Mouse (Mus musculus) hematopoietic stem cell, adult 5-6 weeks (primary cell): Measurements from ENCODE around the gene Pxdn. TPM values are rescaled to one million over a fixed set of nuclear protein-coding genes. Genes with fewer than 3 reads are reported as not detected.

Source experiments
- ATAC-seq, 2 experiments: fragments of 125-278 bp in 1 of 2; replicated peaks in 1 of 2; 2 replicates each; pipeline ENCODE4 v1.8.0; 2016 to 2017; ENCODE audit warnings: inconsistent platforms in 2 of 2, mild to moderate bottlenecking in 2 of 2, moderate number of reproducible peaks in 2 of 2, low read depth in 1 of 2, moderate TSS enrichment in 1 of 2; ENCODE audit not compliant: low FRiP score in 2 of 2, poor library complexity in 2 of 2, severe bottlenecking in 2 of 2, insufficient read depth in 1 of 2, low TSS enrichment in 1 of 2
- total RNA-seq: library from RNA; stranded (forward); fragments of 172-1452, 232-1000 nt; gene quantifications from 2 replicates; pipeline ENCODE4 v1.2.3, GENCODE M21; 2017

Pxdn gene
- total RNA-seq, 1 experiment from 2014 or later, result not detected

DNA sequence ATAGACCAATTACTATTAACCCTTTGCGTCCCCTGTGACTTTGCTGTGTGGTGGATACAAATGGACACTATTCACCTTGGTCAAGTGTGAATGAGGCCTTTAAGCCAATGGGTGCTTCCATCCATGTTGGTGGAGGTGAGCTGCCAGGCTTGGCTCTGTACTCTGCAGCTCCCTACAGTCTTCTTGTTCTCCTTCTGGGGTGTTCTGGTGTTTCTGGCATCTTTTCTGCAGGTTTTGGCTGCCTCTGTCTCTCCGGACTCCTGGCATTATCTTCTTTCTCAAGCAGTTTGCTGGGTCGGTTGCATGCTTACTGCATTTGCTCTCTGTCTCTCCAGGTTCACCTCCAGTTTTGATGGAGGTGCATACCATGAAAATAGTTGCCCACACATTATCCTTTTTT lies 7.2 kb downstream of the Pxdn start:
- ATAC-seq, result no peak

DNA sequence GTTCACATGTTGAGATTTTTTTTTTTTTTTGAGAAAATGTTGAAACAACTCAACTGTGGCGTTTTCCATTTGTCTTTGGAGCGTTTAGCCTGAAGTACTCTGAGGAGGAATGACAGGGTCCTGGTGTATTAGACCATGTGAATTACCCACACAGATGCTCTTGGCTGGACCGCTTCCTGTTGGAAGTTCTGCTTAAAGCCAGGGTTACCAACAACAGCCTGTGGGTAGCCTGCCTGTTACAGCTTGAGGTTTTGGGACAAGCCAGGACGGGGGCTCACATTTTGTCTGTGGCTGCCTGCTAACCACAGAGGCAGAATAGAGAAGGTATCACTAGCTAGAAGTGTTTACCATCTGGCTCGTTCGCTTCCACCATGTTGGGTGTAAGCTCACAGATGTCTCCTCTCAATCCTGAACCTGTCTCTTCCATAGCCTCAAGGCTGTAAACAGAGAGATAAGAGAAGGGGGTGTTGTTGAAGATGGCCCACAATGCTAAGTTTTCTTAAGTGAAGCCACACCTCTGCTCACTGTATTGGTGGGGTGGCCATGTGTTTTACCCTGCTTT lies 7.9 kb downstream of the Pxdn start:
- ATAC-seq, result no peak

DNA sequence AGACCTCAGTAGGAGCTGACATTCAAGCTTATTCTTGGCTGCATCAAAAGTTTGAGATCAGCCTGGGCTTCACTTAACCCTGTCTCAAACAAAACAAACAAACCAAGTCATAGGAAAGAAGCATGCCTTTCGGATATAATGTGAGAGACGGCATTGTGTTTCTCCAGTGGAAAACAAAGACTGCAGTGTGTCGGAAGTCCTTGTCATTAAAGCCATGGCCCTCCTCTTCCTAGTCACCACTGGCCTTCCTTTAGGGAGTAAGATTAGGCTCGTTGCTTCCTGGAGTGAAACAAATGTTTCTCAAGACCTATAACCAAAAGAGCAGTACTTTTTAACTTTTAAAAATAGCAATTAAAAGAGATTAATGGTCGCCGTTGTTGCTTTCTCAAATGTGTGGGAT lies 13.6 kb downstream of the Pxdn start:
- ATAC-seq, result no peak

DNA sequence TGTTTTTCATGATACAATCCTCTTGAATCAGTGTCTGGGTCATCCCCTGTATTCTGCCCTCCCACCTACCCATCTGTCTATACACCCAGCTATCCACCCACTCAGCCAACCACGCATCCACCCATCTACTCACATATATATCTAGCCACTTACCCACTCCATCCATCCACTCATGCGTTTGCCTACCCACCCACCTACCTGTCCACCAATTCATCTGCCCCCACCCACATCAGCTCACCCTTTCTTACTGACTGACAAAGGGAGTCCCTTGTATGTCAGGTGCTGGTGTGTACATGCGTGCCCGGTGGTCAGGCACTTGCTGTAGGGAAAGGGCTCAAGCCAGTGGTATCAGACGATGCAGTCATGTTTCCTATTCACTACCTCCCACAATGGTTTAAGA lies 14.1 kb downstream of the Pxdn start:
- ATAC-seq, result no peak

DNA sequence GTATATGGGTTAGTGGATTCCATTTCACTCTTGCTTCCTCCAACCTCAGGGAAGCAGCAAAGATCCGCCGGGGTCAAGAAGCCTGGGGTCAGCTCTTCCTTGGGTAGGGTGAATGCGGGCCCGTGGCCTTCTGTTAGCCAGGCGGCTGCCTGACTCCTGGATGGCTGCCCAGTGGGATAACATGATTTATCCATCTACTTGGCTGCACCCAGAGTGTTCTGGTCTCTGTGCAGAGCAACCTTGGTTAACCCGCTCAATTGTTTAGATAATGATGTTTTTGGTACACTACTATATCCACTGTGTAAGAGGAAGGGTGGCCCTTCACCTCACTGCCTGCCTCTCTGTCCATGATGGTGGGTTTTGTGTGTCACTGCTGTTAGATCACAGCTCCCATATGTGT lies 14.7 kb downstream of the Pxdn start:
- no peak for ATAC-seq

DNA sequence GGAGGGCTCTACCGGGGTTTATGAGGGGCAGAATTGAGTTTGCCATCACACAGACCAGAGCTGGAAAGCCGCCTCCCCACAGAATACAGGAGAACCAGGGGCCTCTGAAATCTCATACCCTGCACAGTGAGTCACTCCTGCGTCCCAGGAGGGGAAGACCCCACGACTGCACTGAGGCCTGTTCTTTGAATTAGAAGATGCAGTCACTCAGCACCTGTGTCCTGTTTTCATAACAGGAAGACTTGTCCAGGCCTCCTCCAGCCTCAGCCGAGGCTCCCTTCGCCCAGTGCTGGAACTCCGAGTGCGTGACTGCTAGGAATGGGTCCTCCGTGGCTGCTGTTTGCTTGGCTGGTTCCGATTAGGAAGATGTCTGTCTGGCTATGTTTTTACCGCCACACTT lies 16.6 kb downstream of the Pxdn start:
- ATAC-seq, result no peak

DNA sequence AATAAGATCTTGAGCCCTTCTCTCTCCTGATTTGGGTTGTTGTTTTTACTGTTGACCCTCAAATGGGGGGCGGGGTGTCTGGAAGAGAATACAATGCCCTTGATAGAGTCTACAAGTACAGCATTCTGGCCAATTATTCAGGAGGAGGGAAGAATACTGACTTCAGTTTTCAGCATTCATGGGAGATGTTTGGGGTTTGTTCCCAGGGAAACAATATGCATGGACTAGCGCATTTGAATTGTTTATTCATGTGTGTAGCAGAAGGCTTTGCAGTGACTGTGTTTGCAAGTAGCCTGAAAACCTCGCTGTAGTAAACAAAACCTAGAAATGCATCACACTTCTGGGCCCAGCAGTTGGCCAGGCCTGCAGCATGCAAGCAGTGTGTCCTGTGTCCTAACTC lies 17.1 kb downstream of the Pxdn start:
- no peak for ATAC-seq

DNA sequence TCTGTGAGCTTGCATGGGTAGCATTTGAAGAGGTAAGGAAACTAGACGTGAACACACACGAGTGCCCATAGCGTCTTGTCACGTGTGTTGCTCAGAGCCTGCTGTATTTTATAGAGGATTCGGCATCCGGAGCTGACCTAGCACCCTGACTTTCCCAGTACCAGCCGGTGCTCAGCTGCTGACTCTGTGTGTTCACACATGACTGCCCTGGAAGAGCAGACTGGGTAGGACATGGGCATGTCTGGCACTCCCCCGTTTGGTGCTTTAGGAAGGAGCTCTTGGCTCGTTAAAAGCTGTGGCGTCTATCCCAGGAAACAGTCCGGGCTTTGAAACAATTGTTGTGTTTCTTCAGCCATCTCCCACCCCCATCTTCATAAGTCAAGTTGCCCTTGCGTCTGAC lies 19.6 kb downstream of the Pxdn start:
- ATAC-seq, result no peak

DNA sequence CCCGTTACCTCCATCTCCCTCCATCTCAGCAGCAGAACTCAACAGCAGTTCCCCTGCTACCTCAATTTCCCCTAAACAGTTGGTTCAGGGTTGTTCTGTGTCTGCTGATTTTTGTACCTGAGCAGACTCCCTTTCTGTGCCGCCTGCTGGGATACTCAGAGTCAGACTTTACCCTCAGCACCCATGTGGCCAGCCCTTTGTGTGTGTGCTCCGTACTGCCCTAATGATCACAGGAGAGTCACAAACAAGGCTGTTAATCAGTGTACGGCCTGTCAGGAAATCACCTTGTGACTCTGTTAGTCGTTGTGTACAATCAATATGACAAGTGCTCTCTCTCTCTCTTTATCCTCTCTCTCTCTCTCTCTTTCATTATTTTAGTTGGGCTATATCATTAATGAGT lies 21.2 kb downstream of the Pxdn start:
- no peak for ATAC-seq

DNA sequence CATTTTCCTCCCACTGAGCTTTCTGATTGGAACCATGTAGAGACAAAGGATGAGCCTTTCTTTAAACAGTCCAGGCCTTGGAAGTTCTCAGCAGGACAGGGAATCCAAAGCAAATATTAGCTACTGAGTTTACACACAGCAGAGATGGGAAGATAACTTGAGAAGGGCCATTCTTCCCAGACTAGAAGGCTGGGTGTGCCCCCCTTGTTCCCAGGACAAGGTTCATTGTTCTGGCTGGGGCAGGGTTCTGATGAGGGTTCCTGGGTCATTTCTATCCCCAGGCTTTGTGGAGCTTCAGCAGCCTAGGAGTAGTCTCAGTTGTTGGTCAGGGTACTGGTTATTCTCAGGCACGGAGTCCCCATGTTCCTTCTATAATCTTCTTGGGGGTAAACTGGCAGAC lies 23.6 kb downstream of the Pxdn start:
- no peak for ATAC-seq

DNA sequence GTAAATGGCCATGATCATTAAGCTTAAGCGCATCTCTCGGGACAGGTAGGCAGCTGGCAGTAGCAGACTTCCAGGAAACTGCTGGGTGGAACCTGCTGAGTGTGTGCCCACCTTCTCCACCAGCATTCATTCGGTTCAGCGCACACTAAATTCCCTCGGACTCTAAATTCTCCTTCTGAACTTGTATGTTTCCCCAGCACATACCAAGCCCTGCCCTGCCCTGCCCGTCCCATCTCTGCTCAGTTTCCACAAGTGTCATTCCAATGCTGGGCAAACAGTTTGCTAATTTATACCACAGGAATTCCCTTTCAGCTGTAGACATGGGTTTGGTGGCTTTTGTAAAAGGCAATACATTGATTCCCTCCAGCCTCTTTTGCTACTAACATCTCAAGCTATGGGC lies 27.6 kb downstream of the Pxdn start:
- ATAC-seq, result no peak

DNA sequence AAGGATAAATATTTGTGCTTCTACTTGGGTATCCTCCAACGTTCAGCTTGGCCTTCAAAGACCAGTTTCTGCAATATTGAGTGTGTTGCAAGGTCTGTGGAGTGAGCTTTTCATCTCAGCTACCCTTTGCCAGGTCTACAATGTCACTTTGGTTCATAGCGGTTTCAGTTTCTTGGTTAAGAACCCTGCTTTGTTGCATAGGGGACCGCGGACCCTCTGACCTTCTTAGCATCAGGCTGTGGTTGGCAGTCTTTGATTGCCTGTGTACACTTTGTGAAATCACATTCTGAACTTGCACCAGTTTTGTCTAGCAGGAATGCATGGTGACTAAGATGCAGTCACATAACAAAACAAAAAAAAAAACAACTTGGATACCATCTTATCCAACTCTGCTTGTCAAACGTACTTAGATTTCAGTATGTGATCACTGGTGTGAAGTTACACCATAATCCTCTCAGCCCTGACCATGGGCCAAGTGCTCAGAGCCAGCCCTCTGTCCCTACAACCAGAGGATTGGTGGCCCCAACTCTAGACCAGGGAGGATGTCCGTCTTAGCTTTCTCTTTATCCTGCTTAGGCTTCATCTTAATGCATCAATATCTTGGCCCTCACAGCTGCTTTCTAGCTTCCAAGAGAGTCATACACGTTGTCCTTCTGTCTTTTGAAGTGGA lies 34.5 kb downstream of the Pxdn start:
- ATAC-seq, result no peak

DNA sequence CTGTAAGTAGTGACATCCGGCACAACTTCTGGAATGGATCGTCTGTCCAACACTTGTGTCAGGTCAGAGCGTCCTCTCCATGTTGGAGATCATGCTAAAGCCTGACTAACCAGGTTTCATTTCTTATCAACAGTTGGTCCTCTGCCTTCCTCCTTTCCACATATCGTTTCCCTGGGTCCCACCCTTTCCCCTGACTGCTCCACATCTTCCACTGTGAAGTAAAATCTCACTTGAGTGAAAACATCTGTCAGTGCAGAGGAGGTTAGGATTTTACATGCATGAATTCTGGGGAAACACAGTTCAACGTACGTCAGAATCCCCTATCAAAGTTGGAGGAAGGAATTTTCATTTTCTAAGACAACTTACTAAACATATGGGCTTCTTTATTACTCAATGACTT lies 35.1 kb downstream of the Pxdn start:
- ATAC-seq, result no peak

DNA sequence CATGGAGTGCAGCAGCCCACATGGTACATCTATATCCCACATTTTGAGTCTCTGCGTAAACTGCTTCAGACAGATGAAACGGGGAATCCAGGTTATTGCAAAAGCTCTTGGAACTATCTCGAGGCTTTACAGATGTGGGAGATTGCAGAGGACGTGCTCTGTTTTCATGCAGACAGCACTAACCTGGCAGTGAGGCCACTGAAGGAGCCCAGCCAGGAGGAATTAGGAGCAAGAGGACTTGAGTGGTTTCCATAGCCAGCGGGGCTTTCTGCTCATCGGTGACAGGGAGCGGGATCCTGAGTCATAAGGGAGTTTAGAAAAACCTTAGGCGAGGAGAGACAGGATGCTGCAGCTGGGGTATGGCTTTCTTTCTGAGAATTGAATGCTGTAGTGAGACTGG lies 42.7 kb downstream of the Pxdn start:
- no peak for ATAC-seq

DNA sequence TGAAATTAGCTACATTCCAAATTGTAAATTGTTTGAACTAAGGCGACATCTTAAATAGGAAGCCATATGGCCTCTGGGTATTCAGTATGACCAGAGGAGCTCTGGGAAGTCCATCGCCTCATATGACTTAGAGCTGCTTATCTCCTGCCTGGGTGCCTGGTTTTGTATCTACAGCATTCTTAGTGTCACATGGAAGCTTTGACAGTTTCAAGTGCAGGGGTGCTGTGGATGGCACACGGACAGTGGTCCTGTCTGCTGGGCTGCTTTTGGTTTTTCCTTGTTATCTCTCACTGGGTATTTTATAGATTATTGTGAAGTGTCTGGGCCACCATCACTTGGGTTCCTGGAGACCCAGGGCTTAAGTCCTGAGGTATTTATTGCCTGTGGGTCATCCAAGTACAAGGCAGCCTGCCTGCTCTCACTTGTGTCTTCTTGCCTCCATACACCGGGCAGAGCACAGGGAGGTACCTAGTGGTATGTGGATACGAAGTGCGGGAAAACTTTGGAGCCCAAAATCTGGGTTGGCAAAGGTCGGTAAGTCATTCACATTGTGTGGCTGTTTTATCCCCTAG lies 44.4 kb downstream of the Pxdn start:
- ATAC-seq, result no peak

DNA sequence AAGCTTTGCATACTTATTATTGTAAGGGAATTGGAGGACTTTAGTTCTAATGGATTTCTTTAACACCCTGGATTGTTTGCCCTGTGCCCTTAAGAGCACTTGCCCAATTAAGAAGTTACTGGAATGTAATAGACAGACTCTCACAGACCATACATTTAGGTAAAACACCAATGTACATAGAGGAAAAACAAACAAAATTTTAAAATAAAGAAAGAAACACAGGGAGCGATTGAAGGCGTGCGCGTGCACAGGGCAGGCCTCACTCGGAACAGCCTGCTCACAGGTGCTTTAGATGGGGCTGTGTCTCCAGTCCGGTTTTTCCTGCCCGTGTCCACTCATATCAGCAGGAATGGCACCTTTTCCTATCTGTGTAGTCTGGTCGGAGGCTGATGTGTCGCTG lies 45.8 kb downstream of the Pxdn start:
- no peak for ATAC-seq

DNA sequence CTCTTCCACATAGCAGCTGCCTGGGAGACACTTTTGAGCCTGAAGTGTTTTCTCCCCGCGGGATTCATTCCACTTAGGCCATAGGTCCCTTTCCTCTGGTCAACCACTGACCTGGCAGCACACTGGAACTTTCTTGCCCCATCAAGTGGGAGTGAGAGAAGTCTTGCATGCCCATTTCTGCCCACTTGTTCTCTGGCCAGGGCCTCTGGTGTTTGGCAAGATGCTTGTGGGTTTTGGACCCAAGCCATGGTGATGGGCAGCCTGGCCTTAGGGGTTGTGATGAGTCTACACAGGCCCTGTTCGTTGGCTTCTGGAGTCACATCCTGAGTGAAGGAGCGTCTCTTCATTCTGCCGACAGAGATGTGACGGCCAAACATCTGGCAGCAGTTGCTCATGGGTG lies 47.7 kb downstream of the Pxdn start:
- ATAC-seq, result no peak

DNA sequence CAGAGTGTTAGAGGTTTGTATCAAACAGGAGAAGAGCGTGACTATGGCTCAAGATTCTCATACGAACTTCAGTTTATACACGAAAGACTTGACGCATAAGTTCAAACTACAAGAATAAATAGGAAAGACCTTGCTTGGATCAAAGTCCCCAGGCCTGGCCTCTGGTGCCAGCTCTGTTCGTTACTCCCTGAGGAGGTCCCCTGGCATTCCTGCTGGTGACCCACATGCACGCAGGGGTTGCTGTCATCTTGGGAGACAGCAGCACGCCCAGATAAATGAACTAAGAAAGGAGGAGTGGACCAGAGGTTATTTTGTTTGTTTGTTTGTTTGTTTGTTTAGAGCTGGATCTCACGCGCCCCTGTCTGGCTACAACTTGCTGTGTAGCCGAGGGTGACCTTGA lies 48.8 kb downstream of the Pxdn start:
- ATAC-seq, result no peak

DNA sequence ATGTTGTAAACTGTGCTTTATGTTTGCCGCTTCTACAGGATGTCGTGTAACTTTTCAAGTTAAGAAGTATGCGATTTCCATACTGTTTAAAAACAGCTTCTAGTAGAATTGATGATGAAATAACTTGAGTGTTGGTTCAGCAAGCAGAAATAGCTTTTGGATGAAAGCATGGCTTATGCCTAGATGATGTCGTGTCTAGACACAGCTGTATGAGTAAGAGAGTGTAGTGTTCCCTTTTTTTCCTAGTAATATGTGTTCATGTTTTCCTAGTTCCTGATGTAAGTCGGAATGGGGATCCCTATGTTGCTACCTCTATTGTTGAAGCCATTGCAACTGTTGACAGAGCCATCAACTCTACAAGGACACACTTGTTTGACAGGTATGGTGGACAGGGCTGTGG lies 61.5 kb downstream of the Pxdn start:
- ATAC-seq, result no peak
